Mouse (Mus musculus): ENCODE measurements around the gene Dnm1.

- TF ChIP-seq CTCF (IDR thresholded peaks at IDR 0.05) (0 out of 2 replicates have a peak, but pooled peaks have one; percentile 14), POLR2A (IDR thresholded peaks at IDR 0.05; ENCODE audit: insufficient read depth, low read depth, low read length) (no peak)
Observed at GRCm38 (mm10) chr2:32311443-32312317, 41.5 kb downstream of the Dnm1 start.
